Mouse (Mus musculus) heart, postnatal 0 days (tissue): ENCODE measurements at regions not wholly inside any gene's neighbourhood (a gene's known extent, or its start where the extent isn't known, plus 50 kb on each side); places are given as distances from the start of the nearest gene placed in this dataset.

Experiments used
- CTCF ChIP-seq: IDR thresholded peaks from 2 replicates; pipeline ENCODE4 v1.5.1; 2016; ENCODE audit warnings: antibody characterized with exemption, control low read depth, low read depth
- EP300 ChIP-seq: IDR thresholded peaks from 2 replicates; pipeline ENCODE4 v1.6.1; 2016; ENCODE audit warnings: antibody characterized with exemption, low read depth

- TF ChIP-seq CTCF (no peak), EP300 (no peak)
These were observed 104.4 kb upstream of the Cwc22 start for GRCm38 (mm10) chr2:78050542-78050941.
